Mouse (Mus musculus) C2C12 (cell line): ENCODE measurements around the gene Lats2. TPM values are rescaled to one million over a fixed set of nuclear protein-coding genes. Genes with fewer than 3 reads are reported as not detected.

Experiments used
- H3K27me3 ChIP-seq: one replicate; pipeline ENCODE4 v1.6.1; 2011; ENCODE audit not compliant: control insufficient read depth, insufficient read depth, insufficient read length
- H3K36me3 ChIP-seq: one replicate; pipeline ENCODE4 v1.6.1; 2011; ENCODE audit not compliant: control insufficient read depth, insufficient read depth
- H3K4me3 ChIP-seq: one replicate; pipeline ENCODE4 v1.5.1; 2011; ENCODE audit warnings: mild to moderate bottlenecking, control low read depth; ENCODE audit not compliant: poor library complexity, insufficient read depth, severe bottlenecking
- H3K79me2 ChIP-seq: one replicate; pipeline ENCODE4 v1.6.1; 2011; ENCODE audit not compliant: control insufficient read depth, insufficient read depth
- H3K79me3 ChIP-seq: one replicate; pipeline ENCODE4 v1.6.1; 2011; ENCODE audit warnings: low read depth, control low read depth
- H3ac ChIP-seq: one replicate; pipeline ENCODE3; 2011; ENCODE audit warnings: low read depth; ENCODE audit not compliant: control insufficient read depth, insufficient read length
- CEBPB ChIP-seq: IDR thresholded peaks from one replicate; pipeline ENCODE4 v1.6.1; 2011; ENCODE audit warnings: low read depth, mild to moderate bottlenecking, control low read depth, moderate library complexity
- CTCF ChIP-seq: IDR thresholded peaks from one replicate; pipeline ENCODE4 v1.5.1; 2011; ENCODE audit not compliant: control insufficient read depth, insufficient read depth, insufficient read length
- FOSL1 ChIP-seq: IDR thresholded peaks from one replicate; pipeline ENCODE4 v1.8.0; 2011; ENCODE audit warnings: mild to moderate bottlenecking, low read length; ENCODE audit not compliant: poor library complexity, insufficient read depth, severe bottlenecking
- MAX ChIP-seq: IDR thresholded peaks from one replicate; pipeline ENCODE4 v1.6.1; 2011; ENCODE audit warnings: mild to moderate bottlenecking, control low read depth
- MYOD1 ChIP-seq: IDR thresholded peaks from one replicate; pipeline ENCODE4 v1.6.1; 2011; ENCODE audit warnings: low read depth; ENCODE audit not compliant: control insufficient read depth, insufficient read length
- MYOG ChIP-seq: IDR thresholded peaks from one replicate; pipeline ENCODE4 v1.6.1; 2011; ENCODE audit not compliant: control insufficient read depth, insufficient read length; ENCODE audit errors: extremely low read depth
- USF1 ChIP-seq: IDR thresholded peaks from one replicate; pipeline ENCODE4 v1.6.1; 2011; ENCODE audit warnings: low read depth, mild to moderate bottlenecking, control low read depth, moderate library complexity
- polyA plus RNA-seq: library from polyadenylated mRNA; unstranded; fragments of >200 nt; fragmentation: generic; extraction: Trizol; gene quantifications from one replicate; pipeline ENCODE4 v1.2.1, GENCODE M21; 2012; ENCODE audit warnings: missing spikeins

Gene Lats2
- polyA plus RNA-seq, 1 experiment: 15.6 TPM

GRCm38 (mm10) chr14:57745291-57745969 lies 12.8 kb downstream of the Lats2 start:
- TF ChIP-seq CEBPB (peak; percentile 71), MYOD1 (no peak), FOSL1 (no peak), MYOG (no peak), USF1 (no peak), CTCF (no peak)
- Histone ChIP-seq H3K27me3 (no peaks in the 10 kb centered on the region), H3K36me3 (peaks cover 5% of the 10 kb centered on the region), H3K4me3 (peak overlapping the region; percentile 74), H3K79me3 (peaks cover 45% of the 10 kb centered on the region), H3K79me2 (peaks cover 53% of the 10 kb centered on the region), H3ac (peak overlapping the region; percentile 100)

DNA sequence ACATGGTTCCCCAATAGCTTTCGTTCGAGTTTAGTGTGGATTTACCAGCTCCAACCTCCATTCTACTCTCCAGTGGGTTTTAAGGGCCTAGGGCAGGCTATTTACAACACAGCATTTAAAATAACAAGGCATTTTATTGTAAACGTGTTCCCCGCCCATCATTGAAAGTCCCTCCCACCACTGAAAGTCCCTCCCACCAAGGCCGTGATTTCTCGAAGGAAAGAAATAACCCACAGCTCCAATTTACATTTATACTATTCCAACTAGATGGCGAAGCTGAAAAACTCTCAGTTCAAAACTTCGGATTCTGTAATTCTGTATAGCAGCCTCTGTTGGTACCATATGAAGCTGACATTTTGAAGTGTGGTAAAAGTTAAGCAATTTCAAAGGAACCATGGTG lies 13.6 kb downstream of the Lats2 start:
- Histone ChIP-seq H3K4me3 (peak overlapping the region; percentile 74), H3K79me2 (peaks cover 62% of the 10 kb centered on the region)
- TF ChIP-seq FOSL1 (no peak), CEBPB (no peak), MAX (no peak), MYOG (no peak), USF1 (no peak), MYOD1 (no peak), CTCF (no peak)

DNA sequence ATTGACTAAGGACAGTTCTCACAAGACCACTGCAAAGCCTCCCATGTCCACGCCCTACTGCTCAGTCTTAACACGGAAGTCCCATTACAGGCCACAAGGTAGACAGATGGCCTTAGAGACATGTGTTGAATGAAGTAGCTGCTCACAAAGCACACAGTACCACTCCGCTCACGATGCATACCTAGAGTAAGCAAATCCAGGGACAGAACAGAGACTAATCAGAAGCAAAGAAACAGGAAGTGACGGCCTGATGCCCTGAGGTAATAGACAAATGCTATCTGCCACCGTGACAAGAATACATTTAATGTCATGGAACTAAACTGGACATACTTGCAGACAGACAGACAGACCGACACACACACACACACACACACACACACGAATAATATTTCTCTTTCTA lies 17.5 kb downstream of the Lats2 start:
- Histone ChIP-seq H3K36me3 (peaks cover 12% of the 10 kb centered on the region), H3ac (no peak overlapping the region), H3K27me3 (no peaks in the 10 kb centered on the region), H3K79me3 (peaks cover 91% of the 10 kb centered on the region), H3K79me2 (peaks cover 100% of the 10 kb centered on the region), H3K4me3 (no peak overlapping the region)
- no peak for TF ChIP-seq MYOG
- TF ChIP-seq MAX: no peak
- TF ChIP-seq CTCF: no peak
- no peak for TF ChIP-seq CEBPB
- TF ChIP-seq FOSL1: no peak
- TF ChIP-seq USF1: no peak
- TF ChIP-seq MYOD1: no peak

More for the DNA sequence above, 13.6 kb downstream of the Lats2 start:
- peaks cover 5% of the 10 kb centered on the region for H3K36me3 ChIP-seq
- H3K27me3 ChIP-seq: no peaks in the 10 kb centered on the region
- H3K79me3 ChIP-seq: peaks cover 54% of the 10 kb centered on the region
- H3ac ChIP-seq: no peak overlapping the region

- peaks cover 92% of the 10 kb centered on the region for H3K79me3 ChIP-seq
- TF ChIP-seq CTCF: no peak
- TF ChIP-seq CEBPB: no peak
- no peak for TF ChIP-seq USF1
- TF ChIP-seq FOSL1: no peak
- TF ChIP-seq MYOG: no peak
- TF ChIP-seq MAX: no peak
- no peak for TF ChIP-seq MYOD1
- no peak overlapping the region for H3K4me3 ChIP-seq
- H3K27me3 ChIP-seq: no peaks in the 10 kb centered on the region
- no peak overlapping the region for H3ac ChIP-seq
- H3K36me3 ChIP-seq: peaks cover 28% of the 10 kb centered on the region
- peaks cover 99% of the 10 kb centered on the region for H3K79me2 ChIP-seq
These were observed 21.1 kb downstream of the Lats2 start for GRCm38 (mm10) chr14:57737089-57737488.

- H3K79me3 ChIP-seq: peaks cover 84% of the 10 kb centered on the region
These were observed 22.0 kb downstream of the Lats2 start for GRCm38 (mm10) chr14:57736141-57736540.

DNA sequence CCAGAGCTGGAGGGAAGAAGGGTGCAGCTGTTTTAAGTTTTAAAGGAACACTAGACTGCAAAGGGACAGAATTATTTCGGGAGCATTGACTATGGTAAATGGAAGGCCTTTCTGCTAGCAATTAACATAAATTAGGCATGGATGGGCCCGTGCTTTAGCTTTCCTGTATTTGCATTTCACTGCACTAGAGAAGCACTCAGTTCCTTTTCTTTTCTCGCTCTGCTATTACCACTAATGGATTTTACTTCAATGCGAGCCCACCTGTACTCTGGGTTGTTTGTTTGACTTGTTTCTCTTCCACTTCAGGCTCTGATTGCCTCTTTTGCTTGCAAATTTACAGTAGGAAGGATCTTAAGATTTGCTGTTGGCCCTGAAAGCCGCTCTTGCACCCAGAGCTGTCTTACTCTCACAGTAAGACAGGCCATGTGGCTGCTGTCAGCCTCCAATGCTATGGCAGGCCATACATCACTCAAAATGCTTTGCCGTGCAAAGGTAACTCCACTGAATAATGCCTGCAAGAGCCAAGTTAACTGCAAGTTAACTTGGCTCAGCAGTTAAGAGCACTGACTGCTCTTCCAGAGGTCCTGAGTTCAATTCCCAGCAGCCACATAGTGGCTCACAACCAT lies 25.4 kb downstream of the Lats2 start:
- TF ChIP-seq CTCF (no peak), FOSL1 (no peak)
- no peaks in the 10 kb centered on the region for H3K27me3 ChIP-seq

More at GRCm38 (mm10) chr14:57736141-57736540, 22.0 kb downstream of the Lats2 start:
- Histone ChIP-seq H3K4me3 (no peak overlapping the region), H3K36me3 (peaks cover 30% of the 10 kb centered on the region), H3K27me3 (no peaks in the 10 kb centered on the region), H3K79me2 (peaks cover 97% of the 10 kb centered on the region), H3ac (no peak overlapping the region)
- TF ChIP-seq FOSL1 (no peak), USF1 (no peak), MYOD1 (no peak), MYOG (no peak), MAX (no peak)

More for the DNA sequence above, 25.4 kb downstream of the Lats2 start:
- H3K4me3 ChIP-seq: no peak overlapping the region
- peaks cover 59% of the 10 kb centered on the region for H3K79me3 ChIP-seq
- H3K36me3 ChIP-seq: peaks cover 28% of the 10 kb centered on the region
- H3ac ChIP-seq: no peak overlapping the region
- peaks cover 92% of the 10 kb centered on the region for H3K79me2 ChIP-seq
